Mouse (Mus musculus): ENCODE results near the gene Tmem234.

DNA sequence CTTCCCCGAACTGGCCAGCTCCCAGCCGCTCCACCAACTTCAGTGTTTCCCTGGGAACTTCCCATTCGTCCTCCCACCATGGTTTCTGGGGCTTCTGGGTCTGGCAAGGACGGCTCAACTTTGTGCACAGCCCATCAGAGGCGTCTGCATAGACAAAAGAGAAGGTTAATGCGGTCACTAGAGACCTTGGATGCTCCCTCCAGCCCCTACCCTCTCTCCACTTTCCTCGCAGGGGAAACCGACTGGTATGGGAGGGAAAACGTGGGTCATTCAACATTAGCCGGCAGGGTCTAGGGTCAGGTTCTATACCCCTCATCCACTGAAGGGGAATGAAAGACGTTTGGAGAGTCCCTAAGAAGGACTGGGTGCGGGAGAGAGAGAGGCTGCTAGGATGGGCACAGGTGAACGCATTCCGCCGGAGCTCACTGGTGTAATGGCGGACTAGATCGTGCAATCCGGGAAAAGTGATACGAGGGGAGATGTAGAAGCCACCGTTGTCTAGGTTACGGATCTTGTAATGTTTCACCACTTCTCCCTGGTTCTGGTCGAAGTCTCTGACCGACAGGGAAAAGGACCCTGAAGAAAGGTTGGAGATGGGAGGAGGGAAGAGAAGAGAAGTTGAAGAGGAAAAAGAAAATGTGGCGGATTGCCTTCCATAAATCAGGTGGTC is 44.5 kb upstream of the Tmem234 start:
- TF ChIP-seq CTCF (IDR thresholded peaks at IDR 0.05; ENCODE audit: low read depth): no peak
- TF ChIP-seq EP300 (optimal IDR thresholded peaks at IDR 0.05): no peak

Data from stomach, postnatal 0 days (tissue).